Comparison of ENCODE assay signal across 9 mouse cellular contexts in the genomic region with DNA sequence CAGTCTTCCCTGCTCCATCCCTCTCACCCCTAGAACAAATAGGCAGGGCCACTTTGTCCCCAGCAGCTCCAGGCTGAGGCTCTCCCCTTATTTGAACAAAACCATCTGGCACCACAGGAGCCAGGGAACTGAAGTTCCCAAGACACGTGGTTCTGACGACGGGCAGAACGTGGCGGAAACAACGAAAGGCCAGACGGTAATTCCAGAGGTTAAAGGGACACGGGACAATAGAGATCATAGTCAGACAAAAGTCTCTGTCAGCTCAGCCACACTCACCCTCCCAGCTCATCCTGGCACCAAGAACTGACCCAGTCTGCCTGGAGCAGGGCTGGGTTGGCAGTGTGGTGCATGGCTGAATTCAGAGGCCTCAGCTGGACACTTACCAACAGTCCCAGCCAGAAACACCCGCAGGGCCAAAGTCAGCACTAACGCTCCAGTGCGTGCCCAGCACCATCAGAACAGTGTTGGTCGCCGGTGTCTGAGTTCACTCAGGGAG. TPM values are rescaled to one million over a fixed set of nuclear protein-coding genes. Genes with fewer than 3 reads are reported as not detected.
A peak's percentile ranks its signal among the peaks of the same experiment; 100 is the strongest.
DNase-seq lines count a peak whose midpoint lies in the region; ATAC-seq and TF ChIP-seq lines count a peak whose summit lies in the region.
"Had no signal": no experiment of that assay in that cellular context is flagged by ENCODE, and none has a peak within 500 bp of the region (broad histone marks: within the 10 kb centered on the region; RNA-seq: fewer than 3 reads in every experiment).

No protein-coding gene starts in this region.

- no peak for TF ChIP-seq CTCF in liver, postnatal 0 days (IDR thresholded peaks at IDR 0.05; ENCODE audit: low read depth)

- peaks cover 36% of the 10 kb centered on the region for H3K4me1 ChIP-seq in hindbrain, embryonic 10.5 days (replicated peaks)
- peaks cover 22% of the 10 kb centered on the region for H3K4me1 ChIP-seq in hindbrain, embryonic 12.5 days
- no peaks in the 10 kb centered on the region for H3K4me1 ChIP-seq in midbrain, embryonic 16.5 days (ENCODE audit: control insufficient read depth, insufficient read depth, low read length)
- peaks cover 21% of the 10 kb centered on the region for H3K4me1 ChIP-seq in liver, postnatal 0 days (ENCODE audit: insufficient read depth)

- no peak for TF ChIP-seq EP300 in liver, postnatal 0 days (IDR thresholded peaks at IDR 0.05; ENCODE audit: low read depth)

- H3K9me3 ChIP-seq in hindbrain, embryonic 10.5 days = no peaks in the 10 kb centered on the region
- H3K9me3 ChIP-seq in hindbrain, embryonic 12.5 days (replicated peaks) = no peaks in the 10 kb centered on the region
- H3K9me3 ChIP-seq in midbrain, embryonic 16.5 days (replicated peaks; ENCODE audit: control insufficient read depth, low read length, poor library complexity, severe bottlenecking) = no peaks in the 10 kb centered on the region
- H3K9me3 ChIP-seq in liver, postnatal 0 days (ENCODE audit: low read length) = no peaks in the 10 kb centered on the region

- no peak for ATAC-seq in hindbrain, embryonic 12.5 days (ENCODE audit: low FRiP score)
- ATAC-seq in midbrain, embryonic 16.5 days = 0 out of 2 replicates have a peak, but pooled peaks have one; percentile 49
- no peak for ATAC-seq in activated CD4-positive, CD25-positive, alpha-beta regulatory T cell, adult 4 months
- ATAC-seq in liver, postnatal 0 days = no peak

- peak; percentile 18 for DNase-seq in hindbrain, embryonic 10.5 days (ENCODE audit: low spot score)
- peak; percentile 28 for DNase-seq in adrenal gland, postnatal 25 days
- peak; percentile 32 for DNase-seq in gastrocnemius, postnatal 25 days
- peak; percentile 76 for DNase-seq in kidney, adult 18-20 months
- DNase-seq in liver, postnatal 0 days = no peak

- H3K27ac ChIP-seq in hindbrain, embryonic 10.5 days = peak overlapping the region; percentile 56
- H3K27ac ChIP-seq in hindbrain, embryonic 12.5 days = no peak overlapping the region
- no peak overlapping the region for H3K27ac ChIP-seq in midbrain, embryonic 16.5 days (ENCODE audit: low read length)
- H3K27ac ChIP-seq in liver, postnatal 0 days (ENCODE audit: low read depth) = no peak overlapping the region

- WGBS in hindbrain, embryonic 10.5 days = 57% methylated on average over 13 of the region's 13 CpGs
- WGBS in hindbrain, embryonic 12.5 days = 42% methylated on average over 13 of the region's 13 CpGs
- 45% methylated on average over 13 of the region's 13 CpGs for WGBS in midbrain, embryonic 16.5 days
- WGBS in liver, postnatal 0 days (ENCODE audit: insufficient replicate concordance) = 77% methylated on average over 13 of the region's 13 CpGs

- no peak overlapping the region for H3K9ac ChIP-seq in hindbrain, embryonic 12.5 days
- no peak overlapping the region for H3K9ac ChIP-seq in midbrain, embryonic 16.5 days (ENCODE audit: low read depth, low read length)
- H3K9ac ChIP-seq in liver, postnatal 0 days (replicated peaks) = no peak overlapping the region

- H3K4me2 ChIP-seq in hindbrain, embryonic 12.5 days (replicated peaks) = no peak overlapping the region
- no peak overlapping the region for H3K4me2 ChIP-seq in midbrain, embryonic 16.5 days (ENCODE audit: low read length)
- no peak overlapping the region for H3K4me2 ChIP-seq in liver, postnatal 0 days (ENCODE audit: low read depth, low read length)

- H3K4me3 ChIP-seq in hindbrain, embryonic 10.5 days = no peak overlapping the region
- H3K4me3 ChIP-seq in hindbrain, embryonic 12.5 days = no peak overlapping the region
- H3K4me3 ChIP-seq in midbrain, embryonic 16.5 days (ENCODE audit: low read depth, low read length) = no peak overlapping the region
- H3K4me3 ChIP-seq in liver, postnatal 0 days (ENCODE audit: low read depth, low read length) = no peak overlapping the region

- no peaks in the 10 kb centered on the region for H3K36me3 ChIP-seq in hindbrain, embryonic 10.5 days
- no peaks in the 10 kb centered on the region for H3K36me3 ChIP-seq in hindbrain, embryonic 12.5 days
- no peaks in the 10 kb centered on the region for H3K36me3 ChIP-seq in midbrain, embryonic 16.5 days (ENCODE audit: control insufficient read depth, insufficient read depth, low read length)
- H3K36me3 ChIP-seq in liver, postnatal 0 days (replicated peaks; ENCODE audit: insufficient read depth, low read length) = no peaks in the 10 kb centered on the region
- H3K36me3 ChIP-seq: G1E had no signal

- H3K27me3 ChIP-seq in hindbrain, embryonic 10.5 days (ENCODE audit: insufficient read depth, poor library complexity, severe bottlenecking) = no peaks in the 10 kb centered on the region
- no peaks in the 10 kb centered on the region for H3K27me3 ChIP-seq in hindbrain, embryonic 12.5 days
- no peaks in the 10 kb centered on the region for H3K27me3 ChIP-seq in midbrain, embryonic 16.5 days (ENCODE audit: control insufficient read depth, insufficient read depth, low read depth, low read length)
- H3K27me3 ChIP-seq in liver, postnatal 0 days (ENCODE audit: insufficient read depth, low read length) = no peaks in the 10 kb centered on the region

RNA-seq across cellular contexts. Expression of gene Tns3, which starts 10.5 kb away (rescaled TPM):
- 9.7 and 10.9 TPM in 2 replicates for polyA plus RNA-seq in hindbrain, embryonic 10.5 days (2016; fragmentation: Nextera tagmentation; extraction: Ambion mirVana)
- 15.9 and 16.8 TPM in 2 replicates for polyA plus RNA-seq in hindbrain, embryonic 12.5 days (2016; fragmentation: Nextera tagmentation; extraction: Ambion mirVana)
- total RNA-seq in adrenal gland, postnatal 25 days (2021) = 52.2 and 71.1 TPM in 2 replicates
- 1 to 10 TPM; 6.6 to 7.1 TPM for total RNA-seq in gastrocnemius, postnatal 25 days (2021)
- 5.3 TPM in 2 replicates for polyA plus RNA-seq in midbrain, embryonic 16.5 days (2015; fragmentation: Nextera tagmentation; extraction: Ambion mirVana)
- polyA plus RNA-seq in activated CD4-positive, CD25-positive, alpha-beta regulatory T cell, adult 4 months (2017; shearing (Covaris generic)) = under 1 TPM; 0.06 to 0.09 TPM
- 2.8 and 3.6 TPM in 2 replicates for polyA plus RNA-seq in liver, postnatal 0 days (2015; fragmentation: Nextera tagmentation; extraction: Ambion mirVana)
- polyA plus RNA-seq: G1E had no signal
